Mouse (Mus musculus): ENCODE measurements around the gene Gm17654. TPM values are rescaled to one million over a fixed set of nuclear protein-coding genes. Genes with fewer than 3 reads are reported as not detected.

Gm17654 gene
- polyA plus RNA-seq, 1 experiment from 2014 or later, result not detected

Other genes starting within 250 kb of the Gm17654 start
- not detected in 2 replicates for gene 1700001F09Rik, start 231.3 kb downstream of the Gm17654 start, polyA plus RNA-seq (2015; fragmentation: Nextera tagmentation; extraction: Ambion mirVana)
- not detected in 2 replicates for gene Gm8138, start 162.8 kb downstream of the Gm17654 start, polyA plus RNA-seq (2015; fragmentation: Nextera tagmentation; extraction: Ambion mirVana)
- not detected in 2 replicates for gene Gm5799, start 35.6 kb downstream of the Gm17654 start, polyA plus RNA-seq (2015; fragmentation: Nextera tagmentation; extraction: Ambion mirVana)
- not detected in 2 replicates for gene Gm10375, start 28.9 kb upstream of the Gm17654 start, polyA plus RNA-seq (2015; fragmentation: Nextera tagmentation; extraction: Ambion mirVana)
- not detected in 2 replicates for gene Gm8165, start 98.1 kb upstream of the Gm17654 start, polyA plus RNA-seq (2015; fragmentation: Nextera tagmentation; extraction: Ambion mirVana)
- 1.0 and 1.5 TPM in 2 replicates for gene Gm7324, start 118.7 kb upstream of the Gm17654 start, polyA plus RNA-seq (2015; fragmentation: Nextera tagmentation; extraction: Ambion mirVana)
- gene Gm16506, start 148.3 kb upstream of the Gm17654 start, polyA plus RNA-seq (2015; fragmentation: Nextera tagmentation; extraction: Ambion mirVana), result not detected in 2 replicates
- not detected in 2 replicates for gene Gm6526, start 168.7 kb upstream of the Gm17654 start, polyA plus RNA-seq (2015; fragmentation: Nextera tagmentation; extraction: Ambion mirVana)
- gene Gm8180, start 205.6 kb upstream of the Gm17654 start, polyA plus RNA-seq (2015; fragmentation: Nextera tagmentation; extraction: Ambion mirVana), result not detected in 2 replicates

Data from limb, embryonic 13.5 days (tissue).